Mouse (Mus musculus) induced T-regulatory cell, adult 2 months (primary cell): Measurements from ENCODE around the gene 4632433K11Rik.
A peak's percentile ranks its signal among the peaks of the same experiment; 100 is the strongest.
"Not testable (repeated sequence)": the region's sequence is repeated elsewhere in the genome, so short reads cannot be mapped to it uniquely, and the experiment has no call there.

Experiments
- DNase-seq: peaks from one replicate; pipeline ENCODE4 v3.0.0-alpha.2; 2012; ENCODE audit warnings: low read depth

The 4632433K11Rik gene

GRCm38 (mm10) chr7:5033818-5034217 is at the start of gene 4632433K11Rik:
Gene 4632433K11Rik (plus strand): TSS chr7:5034118.
- DNase-seq, result no peak

GRCm38 (mm10) chr7:4988250-4988649 is 45.7 kb upstream of the 4632433K11Rik start:
- DNase-seq, result no peak

- DNase-seq, result no peak
Observed at GRCm38 (mm10) chr7:4993347-4993998, 40.4 kb upstream of the 4632433K11Rik start.

GRCm38 (mm10) chr7:4993999-4994788 is 39.7 kb upstream of the 4632433K11Rik start:
- no peak for DNase-seq

- DNase-seq, result no peak
Observed at GRCm38 (mm10) chr7:4995268-4996002, 38.5 kb upstream of the 4632433K11Rik start.

- DNase-seq, result peak; percentile 84
Observed at GRCm38 (mm10) chr7:4996003-4996895, 37.7 kb upstream of the 4632433K11Rik start, which contains the start of gene Zfp579. Gene Zfp579 (minus strand): TSS chr7:4996158.

- DNase-seq, result no peak
Observed at GRCm38 (mm10) chr7:4996934-4997333, 37.0 kb upstream of the 4632433K11Rik start.

GRCm38 (mm10) chr7:4999876-5000275 is 34.0 kb upstream of the 4632433K11Rik start:
- DNase-seq, result peak; percentile 56

GRCm38 (mm10) chr7:5002876-5003275 is 31.0 kb upstream of the 4632433K11Rik start:
- DNase-seq, result not testable (repeated sequence)

GRCm38 (mm10) chr7:5008229-5008628 is 25.7 kb upstream of the 4632433K11Rik start:
- DNase-seq, result no peak

- peak; percentile 30 for DNase-seq
Observed at GRCm38 (mm10) chr7:5012681-5013513, 21.0 kb upstream of the 4632433K11Rik start.

- peak; percentile 100 for DNase-seq
Observed at GRCm38 (mm10) chr7:5014251-5015117, 19.4 kb upstream of the 4632433K11Rik start, which contains the start of the genes Zfp524 and Fiz1. Gene Zfp524 (plus strand): TSS chr7:5014415. Gene Fiz1 (minus strand): TSS chr7:5014697.

GRCm38 (mm10) chr7:5015118-5016001 is 18.6 kb upstream of the 4632433K11Rik start, which contains the start of gene Gm44973:
Gene Gm44973 (plus strand): TSS chr7:5015496.
- peak; percentile 98 for DNase-seq

- no peak for DNase-seq
Observed at GRCm38 (mm10) chr7:5016057-5016456, 17.9 kb upstream of the 4632433K11Rik start.

GRCm38 (mm10) chr7:5016920-5017319 is 17.0 kb upstream of the 4632433K11Rik start:
- DNase-seq, result peak; percentile 26

GRCm38 (mm10) chr7:5017352-5017751 is 16.6 kb upstream of the 4632433K11Rik start:
- peak; percentile 25 for DNase-seq

GRCm38 (mm10) chr7:5017931-5018330 is 16.0 kb upstream of the 4632433K11Rik start:
- DNase-seq, result no peak

- DNase-seq, result peak; percentile 34
Observed at GRCm38 (mm10) chr7:5019576-5019975, 14.3 kb upstream of the 4632433K11Rik start.
